Mouse (Mus musculus): Measurements from ENCODE around the gene Crcp.

The Crcp gene

GRCm38 (mm10) chr5:130052955-130053354 lies 23.9 kb downstream of the Crcp start:
- no peak for DNase-seq (ENCODE audit: extremely low spot score, low spot score)

GRCm38 (mm10) chr5:130055688-130056087 lies 26.6 kb downstream of the Crcp start:
- DNase-seq (ENCODE audit: extremely low spot score, low spot score): no peak

- DNase-seq (ENCODE audit: extremely low spot score, low spot score): no peak
These were observed 27.2 kb downstream of the Crcp start for GRCm38 (mm10) chr5:130056303-130056702.

- DNase-seq (ENCODE audit: extremely low spot score, low spot score): no peak
These were observed 30.6 kb downstream of the Crcp start for GRCm38 (mm10) chr5:130059413-130060328.

GRCm38 (mm10) chr5:130060329-130060665 lies 31.2 kb downstream of the Crcp start:
- no peak for DNase-seq (ENCODE audit: extremely low spot score, low spot score)

GRCm38 (mm10) chr5:130062096-130062495 lies 33.0 kb downstream of the Crcp start:
- no peak for DNase-seq (ENCODE audit: extremely low spot score, low spot score)

GRCm38 (mm10) chr5:130063760-130064159 lies 34.7 kb downstream of the Crcp start:
- no peak for DNase-seq (ENCODE audit: extremely low spot score, low spot score)

- DNase-seq (ENCODE audit: extremely low spot score, low spot score): no peak
These were observed 36.5 kb downstream of the Crcp start for GRCm38 (mm10) chr5:130065579-130065978.

GRCm38 (mm10) chr5:130067841-130068264 lies 38.8 kb downstream of the Crcp start:
- DNase-seq (ENCODE audit: extremely low spot score, low spot score): no peak

GRCm38 (mm10) chr5:130073026-130073425 lies 43.9 kb downstream of the Crcp start, which contains the start of gene Tpst1:
Gene Tpst1 (plus strand): TSS chr5:130073326.
- no peak for DNase-seq (ENCODE audit: extremely low spot score, low spot score)

GRCm38 (mm10) chr5:130074491-130074890 lies 45.4 kb downstream of the Crcp start:
- DNase-seq (ENCODE audit: extremely low spot score, low spot score): no peak

- no peak for DNase-seq (ENCODE audit: extremely low spot score, low spot score)
These were observed 47.3 kb downstream of the Crcp start for GRCm38 (mm10) chr5:130076396-130076795.

- no peak for DNase-seq (ENCODE audit: extremely low spot score, low spot score)
These were observed 49.2 kb downstream of the Crcp start for GRCm38 (mm10) chr5:130078096-130078833.

GRCm38 (mm10) chr5:130078834-130079156 lies 49.7 kb downstream of the Crcp start:
- no peak for DNase-seq (ENCODE audit: extremely low spot score, low spot score)

- DNase-seq (ENCODE audit: extremely low spot score, low spot score): peak; percentile 96
These were observed 50.3 kb downstream of the Crcp start for GRCm38 (mm10) chr5:130079202-130080050.

- no peak for DNase-seq (ENCODE audit: extremely low spot score, low spot score)
These were observed 51.1 kb downstream of the Crcp start for GRCm38 (mm10) chr5:130080051-130080681.

GRCm38 (mm10) chr5:130081181-130081881 lies 52.2 kb downstream of the Crcp start:
- DNase-seq (ENCODE audit: extremely low spot score, low spot score): no peak

GRCm38 (mm10) chr5:130082431-130082830 lies 53.3 kb downstream of the Crcp start:
- DNase-seq (ENCODE audit: extremely low spot score, low spot score): no peak

- DNase-seq (ENCODE audit: extremely low spot score, low spot score): no peak
These were observed 55.2 kb downstream of the Crcp start for GRCm38 (mm10) chr5:130084271-130084670.

- no peak for DNase-seq (ENCODE audit: extremely low spot score, low spot score)
These were observed 58.9 kb downstream of the Crcp start for GRCm38 (mm10) chr5:130088008-130088407.

GRCm38 (mm10) chr5:130088612-130089011 lies 59.5 kb downstream of the Crcp start:
- DNase-seq (ENCODE audit: extremely low spot score, low spot score): no peak
